Mouse (Mus musculus) splenic B cell, adult 2 months (primary cell): ENCODE data around the gene Mvb12b.
A peak's percentile ranks its signal among the peaks of the same experiment; 100 is the strongest.

Experiments
- DNase-seq: peaks from one replicate; pipeline ENCODE4 v3.0.0-alpha.2; 2011; ENCODE audit warnings: low read depth, low spot score
- H3K27me3 ChIP-seq: 2 replicates; pipeline ENCODE4 v1.6.1; 2012; ENCODE audit warnings: mild to moderate bottlenecking, low read length, moderate library complexity, mixed read lengths; ENCODE audit not compliant: control insufficient read depth, poor library complexity, insufficient read depth, severe bottlenecking
- H3K36me3 ChIP-seq: 2 replicates; pipeline ENCODE4 v1.6.1; 2012; ENCODE audit warnings: mild to moderate bottlenecking, low read length, moderate library complexity, mixed read lengths; ENCODE audit not compliant: control insufficient read depth, poor library complexity, insufficient read depth, severe bottlenecking

Mvb12b gene

GRCm38 (mm10) chr2:33874856-33875576 lies 12.7 kb downstream of the Mvb12b start:
- DNase-seq, result no peak
- no peaks in the 10 kb centered on the region for H3K36me3 ChIP-seq
- no peaks in the 10 kb centered on the region for H3K27me3 ChIP-seq

DNA sequence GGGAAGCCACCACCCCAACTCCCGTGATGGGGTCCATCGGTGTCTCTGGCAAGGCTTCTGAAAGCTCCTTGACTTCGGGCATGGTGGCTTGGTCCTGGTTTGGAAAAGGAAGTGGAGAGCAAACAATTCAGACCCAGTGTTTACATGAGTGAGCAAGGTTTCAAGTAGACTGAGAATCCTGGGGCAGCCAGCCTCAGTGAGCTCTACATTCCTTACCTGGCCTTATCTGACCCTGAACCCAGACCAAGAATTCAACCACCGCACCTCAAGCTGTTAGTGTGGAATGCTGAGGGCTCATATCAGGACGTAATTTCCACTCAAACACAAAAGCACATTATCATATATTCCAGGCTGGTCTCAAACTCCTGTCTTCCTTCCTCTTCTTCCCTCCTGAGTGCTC lies 13.4 kb downstream of the Mvb12b start:
- Histone ChIP-seq H3K27me3 (no peaks in the 10 kb centered on the region), H3K36me3 (no peaks in the 10 kb centered on the region)
- DNase-seq, result no peak

DNA sequence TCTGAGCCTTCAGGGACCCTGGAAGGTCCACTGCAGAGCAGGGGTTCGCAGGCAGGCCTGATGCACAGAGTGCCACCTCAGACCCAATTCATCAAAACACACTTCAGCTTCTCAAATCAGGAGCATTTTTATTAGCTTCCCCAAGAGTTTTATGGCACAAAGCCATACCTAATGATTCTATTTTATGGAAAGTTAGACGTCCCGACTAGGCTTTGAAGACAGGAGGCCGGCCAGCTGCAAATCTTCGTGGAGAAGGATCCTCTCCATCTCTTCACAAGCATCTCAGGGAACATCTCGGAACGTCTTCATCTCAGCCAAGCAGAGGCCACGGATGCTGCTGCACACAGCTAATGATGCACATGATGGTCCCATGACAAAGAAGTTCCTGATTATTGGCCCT lies 14.2 kb downstream of the Mvb12b start:
- no peak for DNase-seq
- H3K27me3 ChIP-seq, result no peaks in the 10 kb centered on the region
- no peaks in the 10 kb centered on the region for H3K36me3 ChIP-seq

- Histone ChIP-seq H3K27me3 (no peaks in the 10 kb centered on the region), H3K36me3 (no peaks in the 10 kb centered on the region)
- DNase-seq, result no peak
Measured at GRCm38 (mm10) chr2:33872841-33873271, 14.9 kb downstream of the Mvb12b start.

DNA sequence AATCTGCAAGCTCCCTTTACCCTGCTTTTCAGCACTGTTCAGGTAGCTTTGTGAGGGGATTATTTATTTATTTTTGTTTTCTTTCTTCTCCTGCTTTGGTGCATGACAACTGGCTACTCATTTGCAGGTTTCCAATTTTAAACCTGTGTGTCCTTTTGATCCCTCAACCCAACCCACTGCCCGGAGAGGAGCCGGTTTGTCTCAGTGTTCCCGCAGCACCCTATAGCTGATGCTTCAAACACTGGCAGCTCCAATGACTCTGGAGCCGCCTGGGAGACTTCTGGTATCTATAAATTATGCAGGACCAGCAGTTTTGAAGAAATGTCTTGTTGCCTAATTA lies 16.6 kb downstream of the Mvb12b start:
- H3K36me3 ChIP-seq, result no peaks in the 10 kb centered on the region
- H3K27me3 ChIP-seq, result no peaks in the 10 kb centered on the region
- no peak for DNase-seq

DNA sequence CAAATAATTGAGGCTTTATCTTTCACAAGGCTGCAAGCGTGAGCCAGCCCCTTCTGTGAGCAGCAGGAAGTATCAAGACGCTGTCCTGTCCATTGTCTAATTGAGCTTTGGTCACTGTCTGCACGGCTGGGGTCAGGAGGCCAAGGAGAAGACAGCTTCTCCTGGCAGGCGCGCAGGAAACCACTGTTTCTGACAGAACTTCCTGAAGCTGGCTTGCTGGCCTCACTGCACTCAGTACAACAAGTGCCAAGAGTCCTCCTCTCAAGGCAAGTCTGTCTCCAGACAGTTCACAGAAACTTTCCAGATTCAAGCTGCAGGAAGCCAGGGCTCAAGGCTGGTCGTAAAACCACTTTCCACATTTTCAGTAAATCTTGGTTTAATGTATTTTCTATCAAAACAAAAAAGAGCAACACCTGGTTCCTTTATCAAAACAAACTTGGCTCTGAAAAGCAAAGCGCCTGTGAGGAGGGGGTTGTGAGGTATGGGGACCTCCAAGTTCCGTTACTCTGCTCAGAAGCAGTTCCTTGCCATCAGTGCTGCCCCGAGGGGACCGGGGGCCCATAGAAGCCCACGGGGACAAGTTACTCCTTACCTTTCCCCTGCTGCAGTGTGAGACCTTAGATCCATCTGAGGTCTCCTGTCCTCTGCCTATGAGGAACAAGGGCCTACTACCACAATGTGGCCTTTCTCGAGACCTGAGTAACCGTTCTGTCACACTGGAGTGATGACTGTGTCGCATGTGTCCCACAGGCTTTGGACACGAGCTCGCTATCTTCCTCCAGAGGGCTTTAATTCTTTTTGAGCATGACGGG lies 17.2 kb downstream of the Mvb12b start:
- DNase-seq, result no peak
- no peaks in the 10 kb centered on the region for H3K27me3 ChIP-seq

GRCm38 (mm10) chr2:33869689-33870343 lies 17.9 kb downstream of the Mvb12b start:
- Histone ChIP-seq H3K36me3 (no peaks in the 10 kb centered on the region), H3K27me3 (no peaks in the 10 kb centered on the region)
- no peak for DNase-seq

More for the DNA sequence above, 17.2 kb downstream of the Mvb12b start:
- H3K36me3 ChIP-seq, result no peaks in the 10 kb centered on the region

DNA sequence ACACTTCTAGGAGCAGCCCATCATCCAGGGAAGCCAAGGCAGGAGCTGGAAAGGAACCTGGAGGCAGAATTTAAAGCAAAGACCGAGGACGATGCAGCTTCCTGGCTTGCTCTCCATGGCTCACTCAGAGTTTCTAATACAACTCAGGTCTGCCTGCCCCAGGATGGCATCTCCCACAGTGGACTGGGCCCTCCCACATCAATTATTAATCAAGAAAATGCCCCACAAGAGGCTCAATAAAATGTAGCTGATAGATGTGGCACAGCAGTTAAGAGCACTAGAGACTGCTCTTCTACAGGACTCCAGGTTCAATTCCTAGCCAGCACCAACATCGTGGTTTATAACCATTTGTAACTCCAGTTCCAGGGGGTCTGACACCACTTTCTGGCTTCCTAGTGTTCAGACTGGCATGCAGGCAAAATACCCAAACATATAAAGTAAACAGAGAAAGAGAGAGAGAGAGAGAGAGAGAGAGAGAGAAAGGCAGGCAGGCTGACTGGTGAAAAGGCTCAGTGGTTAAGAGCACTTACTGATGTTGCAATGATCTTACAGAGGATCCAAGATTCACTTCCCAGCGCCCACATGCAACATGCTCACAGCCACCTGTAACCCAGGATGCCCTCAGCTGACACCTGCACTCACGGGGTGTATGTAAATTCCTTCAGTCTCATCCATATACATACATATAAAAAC lies 18.6 kb downstream of the Mvb12b start:
- no peak for DNase-seq
- no peaks in the 10 kb centered on the region for H3K36me3 ChIP-seq

DNA sequence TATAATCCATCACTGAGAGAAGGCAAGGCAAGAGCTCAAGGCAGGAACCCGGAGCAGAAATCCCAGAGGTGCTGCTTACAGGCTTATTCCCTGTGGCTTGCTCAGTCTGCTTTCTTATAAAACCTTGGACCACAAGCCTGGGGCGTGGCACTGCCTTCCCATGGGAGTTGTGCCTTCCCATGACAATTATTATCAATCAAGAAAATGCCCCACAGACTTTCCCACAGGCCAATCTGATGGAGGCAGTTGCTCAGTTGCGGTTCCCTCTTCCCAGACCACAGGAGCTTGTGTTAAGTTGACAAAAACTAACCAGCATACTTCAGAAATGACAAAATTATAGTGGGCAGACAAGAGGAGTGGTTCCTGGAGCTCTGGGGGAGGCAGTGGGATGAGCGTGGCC lies 19.4 kb downstream of the Mvb12b start:
- no peaks in the 10 kb centered on the region for H3K27me3 ChIP-seq
- no peak for DNase-seq
- no peaks in the 10 kb centered on the region for H3K36me3 ChIP-seq

More for the DNA sequence above, 18.6 kb downstream of the Mvb12b start:
- H3K27me3 ChIP-seq, result no peaks in the 10 kb centered on the region

GRCm38 (mm10) chr2:33856746-33857145 lies 31.0 kb downstream of the Mvb12b start:
- Histone ChIP-seq H3K27me3 (no peaks in the 10 kb centered on the region), H3K36me3 (no peaks in the 10 kb centered on the region)
- no peak for DNase-seq

GRCm38 (mm10) chr2:33853011-33853976 lies 34.5 kb downstream of the Mvb12b start:
- Histone ChIP-seq H3K27me3 (no peaks in the 10 kb centered on the region), H3K36me3 (no peaks in the 10 kb centered on the region)
- DNase-seq, result no peak

DNA sequence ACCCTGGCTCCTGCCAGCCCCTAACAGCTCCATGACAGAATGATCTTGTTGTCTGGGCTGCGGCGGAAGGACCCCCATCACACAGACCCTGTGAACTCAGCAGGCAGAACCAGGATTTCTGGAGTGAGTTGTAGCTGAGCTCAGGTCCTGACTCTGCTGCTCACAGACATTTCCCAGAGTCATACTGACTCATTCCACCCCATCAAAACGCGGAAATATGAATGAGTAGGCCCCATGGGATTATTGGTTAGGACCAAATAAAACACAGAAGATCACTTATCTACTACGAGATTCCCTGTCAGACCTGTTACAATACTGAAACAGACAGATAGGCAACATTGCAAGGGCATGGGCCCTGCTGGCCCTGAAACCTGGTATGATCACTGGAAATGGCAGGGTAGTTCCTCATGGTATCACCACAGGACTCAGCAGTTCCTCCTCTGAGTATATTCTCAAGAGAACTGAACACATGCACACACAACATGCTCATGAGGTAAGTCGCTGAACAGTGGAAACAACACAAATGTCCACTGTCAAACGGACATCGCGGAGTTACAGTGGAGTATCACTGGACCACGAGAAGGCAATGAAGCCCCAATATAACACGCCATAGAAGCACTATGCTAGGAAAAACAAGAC lies 40.4 kb downstream of the Mvb12b start:
- Histone ChIP-seq H3K27me3 (no peaks in the 10 kb centered on the region), H3K36me3 (no peaks in the 10 kb centered on the region)
- DNase-seq, result peak; percentile 13

GRCm38 (mm10) chr2:33846635-33847034 lies 41.1 kb downstream of the Mvb12b start:
- Histone ChIP-seq H3K36me3 (no peaks in the 10 kb centered on the region), H3K27me3 (no peaks in the 10 kb centered on the region)
- DNase-seq, result no peak
